Mouse (Mus musculus): ENCODE results near the gene Dhrs7b. TPM values are rescaled to one million over a fixed set of nuclear protein-coding genes. Genes with fewer than 3 reads are reported as not detected.
"Not testable (repeated sequence)": the region's sequence is repeated elsewhere in the genome, so short reads cannot be mapped to it uniquely, and the experiment has no call there.

The Dhrs7b gene
- polyA plus RNA-seq, 1 experiment from 2014 or later: 24.2 TPM

DNA sequence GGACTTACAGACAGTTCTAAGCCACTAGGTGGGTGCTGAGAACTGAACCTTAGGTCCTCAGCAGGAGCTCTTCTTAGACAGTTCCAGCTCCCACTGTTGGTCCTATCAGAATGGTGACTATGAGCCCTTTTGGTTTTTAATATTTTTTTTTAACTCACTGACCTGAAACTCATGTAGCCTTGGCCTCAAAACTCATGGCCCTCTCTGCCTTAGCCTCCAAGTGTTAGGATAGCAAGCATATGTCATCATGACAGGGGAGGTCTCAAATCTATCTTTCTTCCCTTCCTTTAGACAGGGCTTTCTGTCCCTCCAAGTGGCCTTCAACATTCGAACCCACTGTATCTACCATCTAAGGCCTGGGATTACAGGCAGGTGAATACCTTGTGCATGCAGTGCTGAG is 29.5 kb upstream of the Dhrs7b start:
- Histone ChIP-seq H3K4me1 (ENCODE audit: insufficient read depth, low read depth, low read length) (no peaks in the 10 kb centered on the region), H3K9ac (replicated peaks; ENCODE audit: low read depth) (no peak overlapping the region), H3K4me2 (replicated peaks; ENCODE audit: low read depth, low read length) (no peak overlapping the region), H3K27me3 (replicated peaks; ENCODE audit: insufficient read depth, low read length) (no peaks in the 10 kb centered on the region), H3K9me3 (ENCODE audit: low read length) (no peaks in the 10 kb centered on the region), H3K4me3 (ENCODE audit: low read depth, low read length) (no peak overlapping the region), H3K27ac (ENCODE audit: low read length) (no peak overlapping the region), H3K36me3 (ENCODE audit: insufficient read depth, low read length) (no peaks in the 10 kb centered on the region)
- DNase-seq (ENCODE audit: low spot score) (no peak), ATAC-seq (no peak)
- 80% methylated on average over 1 of the region's 1 CpGs for WGBS
- no peak for TF ChIP-seq CTCF (IDR thresholded peaks at IDR 0.05)
- no peak for TF ChIP-seq EP300 (IDR thresholded peaks at IDR 0.05)

DNA sequence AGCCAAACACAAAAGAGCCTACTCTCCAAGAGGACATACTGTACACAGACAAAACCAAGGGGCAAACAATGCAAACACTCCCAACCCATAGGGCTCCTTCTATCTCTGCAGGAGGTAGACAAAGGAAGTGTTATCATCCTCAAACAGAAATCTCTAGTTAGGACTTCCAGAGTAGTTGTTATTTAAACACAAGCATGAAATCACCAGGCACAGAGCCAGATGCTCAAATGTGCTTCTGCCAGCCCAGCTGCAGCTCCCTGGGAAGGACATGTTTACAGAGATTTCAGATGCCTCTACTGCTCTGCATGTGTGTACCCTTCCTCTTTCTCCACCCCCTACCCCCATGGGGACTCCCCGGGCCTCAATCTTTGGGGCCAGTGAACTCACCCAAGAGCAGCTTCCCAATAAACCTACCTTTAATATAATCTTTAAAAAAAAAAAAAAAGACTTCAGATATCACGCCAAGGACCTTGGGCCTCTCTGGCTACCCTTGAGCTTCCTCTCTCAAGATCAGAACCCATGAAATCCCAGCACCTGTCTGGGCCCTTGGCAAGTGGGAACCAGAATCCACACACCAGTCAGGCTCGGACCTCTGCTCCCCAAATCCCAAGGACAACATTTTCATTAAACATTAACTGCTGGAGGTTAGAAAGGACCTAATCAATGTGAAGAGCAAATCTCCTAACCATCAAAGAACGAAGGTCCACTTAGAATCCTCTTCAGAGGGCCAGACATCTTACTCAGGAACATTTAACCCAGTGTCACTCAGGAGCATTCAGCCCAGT is 22.0 kb upstream of the Dhrs7b start:
- WGBS: 37% methylated on average over 4 of the region's 4 CpGs
- H3K4me1 ChIP-seq (ENCODE audit: insufficient read depth, low read depth, low read length): peaks cover 20% of the 10 kb centered on the region; the same call in 1 of the 2 replicates
- no peaks in the 10 kb centered on the region for H3K9me3 ChIP-seq (ENCODE audit: low read length)
- no peak overlapping the region for H3K4me3 ChIP-seq (ENCODE audit: low read depth, low read length)
- ATAC-seq (no peak), DNase-seq (ENCODE audit: low spot score) (peak; percentile 76)
- H3K9ac ChIP-seq (replicated peaks; ENCODE audit: low read depth): no peak overlapping the region
- 0 out of 2 replicates have a peak overlapping the region, but pooled peaks have one; percentile 3 for H3K4me2 ChIP-seq (replicated peaks; ENCODE audit: low read depth, low read length)
- H3K27ac ChIP-seq (ENCODE audit: low read length): peak overlapping the region; percentile 33; the same call in 1 of the 2 replicates
- TF ChIP-seq CTCF (IDR thresholded peaks at IDR 0.05): no peak
- TF ChIP-seq EP300 (IDR thresholded peaks at IDR 0.05): no peak
- H3K36me3 ChIP-seq (ENCODE audit: insufficient read depth, low read length): no peaks in the 10 kb centered on the region
- no peaks in the 10 kb centered on the region for H3K27me3 ChIP-seq (replicated peaks; ENCODE audit: insufficient read depth, low read length)

DNA sequence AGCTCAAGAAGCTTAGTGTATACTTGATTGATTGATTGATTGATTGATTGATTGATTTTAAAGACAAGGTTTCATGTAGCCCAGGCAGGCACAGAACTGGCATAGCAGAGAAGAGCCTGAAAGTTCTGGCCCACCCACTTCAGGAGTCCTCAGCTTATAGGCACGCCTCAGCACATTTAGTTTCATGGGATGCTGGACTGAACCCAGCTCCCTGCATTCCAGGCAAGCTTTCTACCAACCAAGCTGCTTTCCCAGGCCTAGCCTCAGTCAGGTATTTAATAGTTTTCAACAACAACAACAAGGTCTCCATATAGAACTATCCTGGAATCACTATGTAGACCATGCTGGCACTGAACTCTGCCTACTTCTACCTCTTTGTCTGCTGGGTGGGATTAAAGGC is 20.9 kb upstream of the Dhrs7b start:
- ATAC-seq (no peak), DNase-seq (ENCODE audit: low spot score) (peak; percentile 22)
- H3K4me3 ChIP-seq (ENCODE audit: low read depth, low read length): no peak overlapping the region
- H3K4me1 ChIP-seq (ENCODE audit: insufficient read depth, low read depth, low read length): peaks cover 20% of the 10 kb centered on the region; the same call in 1 of the 2 replicates
- peak overlapping the region; percentile 40; the same call in 1 of the 2 replicates for H3K27ac ChIP-seq (ENCODE audit: low read length)
- WGBS: 26% methylated on average over 1 of the region's 1 CpGs
- H3K27me3 ChIP-seq (replicated peaks; ENCODE audit: insufficient read depth, low read length): no peaks in the 10 kb centered on the region
- no peak overlapping the region for H3K4me2 ChIP-seq (replicated peaks; ENCODE audit: low read depth, low read length)
- no peaks in the 10 kb centered on the region for H3K9me3 ChIP-seq (ENCODE audit: low read length)
- no peak overlapping the region for H3K9ac ChIP-seq (replicated peaks; ENCODE audit: low read depth)
- H3K36me3 ChIP-seq (ENCODE audit: insufficient read depth, low read length): no peaks in the 10 kb centered on the region
- TF ChIP-seq CTCF (IDR thresholded peaks at IDR 0.05): no peak
- no peak for TF ChIP-seq EP300 (IDR thresholded peaks at IDR 0.05)

DNA sequence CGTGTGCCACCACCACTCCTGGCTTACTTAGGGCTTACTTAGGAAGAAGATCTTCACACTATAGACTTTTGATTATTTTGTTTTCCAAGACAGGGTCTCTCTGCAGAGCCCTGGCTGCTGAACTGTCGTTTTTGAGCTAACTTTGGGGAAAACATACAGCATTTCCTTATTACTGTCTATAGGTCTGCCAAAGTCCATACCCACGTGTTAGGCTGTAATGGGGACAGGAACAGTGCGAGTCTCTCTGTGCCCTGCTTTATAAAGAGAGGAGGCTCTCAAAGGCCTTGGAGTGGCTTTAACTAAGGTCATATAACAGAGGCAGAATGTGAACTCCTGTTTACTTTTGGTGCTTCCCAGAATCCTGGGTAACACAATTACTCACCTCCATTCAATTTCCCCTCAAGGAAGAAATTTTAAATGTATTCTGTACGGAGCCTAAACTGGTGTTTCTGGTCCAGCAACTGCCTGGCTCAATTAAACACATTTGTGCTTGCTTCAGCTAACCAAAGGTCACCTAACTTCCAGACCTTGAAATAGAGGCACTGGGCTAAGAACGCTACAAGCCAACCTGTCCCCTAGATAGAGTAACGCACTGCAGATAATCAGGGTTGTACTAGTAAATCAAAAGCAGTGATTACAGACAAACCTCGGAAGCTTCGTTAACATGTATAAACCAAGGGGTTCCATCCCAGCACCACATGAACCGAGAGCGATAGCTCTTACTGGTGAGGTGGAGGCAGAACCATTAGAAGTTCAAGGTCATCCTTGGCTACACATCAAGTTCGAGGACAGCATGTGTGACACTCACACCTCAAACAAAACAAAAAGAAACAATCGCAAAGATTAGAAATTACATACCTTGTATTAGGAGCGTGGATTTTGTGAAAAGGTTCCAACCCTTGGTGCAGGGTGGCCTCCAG is 20.1 kb upstream of the Dhrs7b start:
- DNase-seq (ENCODE audit: low spot score) (peak; percentile 47), ATAC-seq (no peak)
- Histone ChIP-seq H3K9ac (replicated peaks; ENCODE audit: low read depth) (no peak overlapping the region), H3K36me3 (ENCODE audit: insufficient read depth, low read length) (no peaks in the 10 kb centered on the region), H3K4me1 (ENCODE audit: insufficient read depth, low read depth, low read length) (peaks cover 20% of the 10 kb centered on the region; the same call in 1 of the 2 replicates), H3K27me3 (replicated peaks; ENCODE audit: insufficient read depth, low read length) (no peaks in the 10 kb centered on the region), H3K4me3 (ENCODE audit: low read depth, low read length) (peak overlapping the region; percentile 34), H3K4me2 (replicated peaks; ENCODE audit: low read depth, low read length) (peak overlapping the region; percentile 57), H3K27ac (ENCODE audit: low read length) (peak overlapping the region; percentile 43), H3K9me3 (ENCODE audit: low read length) (no peaks in the 10 kb centered on the region)
- WGBS: 12% methylated on average over 14 of the region's 14 CpGs
- TF ChIP-seq CTCF (IDR thresholded peaks at IDR 0.05) (no peak), EP300 (IDR thresholded peaks at IDR 0.05) (0 out of 2 replicates have a peak, but pooled peaks have one; percentile 19)

DNA sequence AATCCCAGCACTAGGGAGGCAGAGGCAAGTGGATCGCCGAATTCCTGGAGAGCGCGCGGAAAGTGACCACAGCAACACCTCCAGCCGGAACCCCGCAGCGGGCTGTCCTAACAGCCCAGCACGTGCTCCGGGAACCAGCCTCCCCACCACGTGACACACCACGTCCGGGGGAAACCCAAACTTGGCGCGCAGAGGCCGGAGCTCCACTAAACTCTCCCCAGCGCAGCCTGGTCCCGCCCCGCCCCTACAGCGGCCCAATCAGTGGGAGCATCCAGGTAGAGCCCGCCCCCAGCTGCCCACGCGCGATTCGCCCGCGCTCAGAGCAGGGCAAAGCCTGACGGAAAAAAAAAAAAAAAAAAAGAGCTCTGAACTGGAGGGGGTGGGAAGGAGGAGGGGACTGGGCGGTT is 19.4 kb upstream of the Dhrs7b start:
- Histone ChIP-seq H3K9me3 (ENCODE audit: low read length) (no peaks in the 10 kb centered on the region), H3K4me1 (ENCODE audit: insufficient read depth, low read depth, low read length) (peaks cover 20% of the 10 kb centered on the region; the same call in 1 of the 2 replicates), H3K4me2 (replicated peaks; ENCODE audit: low read depth, low read length) (peak overlapping the region; percentile 57), H3K36me3 (ENCODE audit: insufficient read depth, low read length) (no peaks in the 10 kb centered on the region), H3K27me3 (replicated peaks; ENCODE audit: insufficient read depth, low read length) (no peaks in the 10 kb centered on the region), H3K27ac (ENCODE audit: low read length) (0 out of 2 replicates have a peak overlapping the region, but pooled peaks have one; percentile 43), H3K4me3 (ENCODE audit: low read depth, low read length) (peak overlapping the region; percentile 34), H3K9ac (replicated peaks; ENCODE audit: low read depth) (no peak overlapping the region)
- peak; percentile 99 for ATAC-seq
- peak; percentile 97 for DNase-seq (ENCODE audit: low spot score)
- peak; percentile 19; the same call in 1 of the 2 replicates for TF ChIP-seq EP300 (IDR thresholded peaks at IDR 0.05)
- no peak for TF ChIP-seq CTCF (IDR thresholded peaks at IDR 0.05)
- WGBS: 1% methylated on average over 29 of the region's 29 CpGs

DNA sequence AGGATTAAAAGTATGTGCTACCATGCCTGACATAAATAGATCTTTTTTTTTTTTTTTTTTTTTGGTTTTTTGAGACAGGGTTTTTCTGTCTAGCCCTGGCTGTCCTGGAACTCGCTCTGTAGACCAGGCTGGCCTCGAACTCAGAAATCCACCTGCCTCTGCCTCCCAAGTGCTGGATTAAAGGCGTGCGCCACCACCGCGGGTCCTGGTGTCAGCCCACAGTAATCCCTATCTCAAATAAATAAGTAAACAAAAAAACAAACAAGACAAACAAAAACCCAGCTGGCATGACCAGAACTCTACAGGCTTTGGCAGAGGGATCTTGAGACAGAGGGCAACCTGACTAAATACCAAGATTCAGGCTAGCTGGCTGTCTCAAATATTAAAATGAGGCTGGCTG is 18.8 kb upstream of the Dhrs7b start, which contains the start of gene Shmt1:
TSS of gene Shmt1 (minus strand) at position 101 of the 400 bp plus-strand sequence.
- peak within 1 kb of the TSS; percentile 43; the same call in 1 of the 2 replicates for H3K27ac ChIP-seq (ENCODE audit: low read length)
- peak within 1 kb of the TSS; percentile 34 for H3K4me3 ChIP-seq (ENCODE audit: low read depth, low read length)
- peaks cover 20% of the 10 kb centered on the region; the same call in 1 of the 2 replicates for H3K4me1 ChIP-seq (ENCODE audit: insufficient read depth, low read depth, low read length)
- H3K4me2 ChIP-seq (replicated peaks; ENCODE audit: low read depth, low read length): peak within 1 kb of the TSS; percentile 57
- H3K9ac ChIP-seq (replicated peaks; ENCODE audit: low read depth); DNase-seq (ENCODE audit: low spot score); H3K36me3 ChIP-seq (ENCODE audit: insufficient read depth, low read length); H3K9me3 ChIP-seq (ENCODE audit: low read length); ATAC-seq; H3K27me3 ChIP-seq (replicated peaks; ENCODE audit: insufficient read depth, low read length): not testable (repeated sequence)
- 21% methylated on average over 6 of the region's 6 CpGs for WGBS

Measured in lung, postnatal 0 days (tissue).